Mouse (Mus musculus): Measurements from ENCODE around the gene Snx10. TPM values are rescaled to one million over a fixed set of nuclear protein-coding genes. Genes with fewer than 3 reads are reported as not detected.

The Snx10 gene
- polyA plus RNA-seq (2017; shearing (Covaris generic)): 10 to 100 TPM; 11.0 to 17.1 TPM

DNA sequence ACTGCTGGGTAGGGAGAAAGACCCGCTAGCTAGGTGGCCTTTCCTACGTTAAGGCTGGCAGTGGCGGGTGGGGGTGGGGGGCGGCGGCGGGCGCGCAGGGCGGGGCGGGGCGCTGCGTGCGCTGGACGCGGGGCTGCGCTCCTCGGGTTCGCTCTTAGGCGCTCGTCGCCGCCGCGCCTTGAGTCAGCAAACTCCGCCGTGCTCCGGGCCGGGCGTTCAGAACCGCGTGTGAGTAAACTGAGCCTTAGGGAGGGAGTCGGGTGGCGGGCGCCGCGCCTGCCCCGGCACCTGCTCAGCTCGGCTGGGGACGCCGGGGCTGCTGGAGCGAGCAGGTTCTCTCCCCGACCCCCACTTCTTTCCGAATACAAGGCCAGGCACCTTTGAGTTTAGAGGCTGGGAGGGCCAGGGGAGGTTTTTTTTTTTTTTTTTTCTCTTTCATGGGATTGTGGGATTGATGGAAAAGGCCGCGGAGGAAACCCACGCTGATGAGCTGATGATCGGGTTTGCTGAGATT is at the start of gene Snx10:
Gene Snx10, plus strand, starts transcription at position 95 of the 514 bp plus-strand sequence.

Other genes starting within 250 kb of the Snx10 start
- under 1 TPM in 1 of 2 experiments, not detected in 1; 0.42 TPM for gene Nfe2l3, start 91.2 kb upstream of the Snx10 start, polyA plus RNA-seq (2017; shearing (Covaris generic))
- 1,000 to 10,000 TPM; 1,241 to 1,334 TPM for gene Hnrnpa2b1, start 54.0 kb upstream of the Snx10 start, polyA plus RNA-seq (2017; shearing (Covaris generic))
- 100 to 1,000 TPM; 113 to 122 TPM for gene Cbx3, start 53.5 kb upstream of the Snx10 start, polyA plus RNA-seq (2017; shearing (Covaris generic))

Measured in activated CD4-positive, CD25-positive, alpha-beta regulatory T cell (primary cell).